Mouse (Mus musculus) brain, embryonic 18.5 days (tissue): ENCODE measurements at regions not wholly inside any gene's neighbourhood (a gene's known extent, or its start where the extent isn't known, plus 50 kb on each side); places are given as distances from the start of the nearest gene placed in this dataset.
A peak's percentile ranks its signal among the peaks of the same experiment; 100 is the strongest.

Experiments used
- DNase-seq: peaks from one replicate; pipeline ENCODE4 v3.0.0-alpha.2; 2012; ENCODE audit warnings: low read depth, low spot score

GRCm38 (mm10) chr5:44416844-44417589, 190.6 kb upstream of the Tapt1 start:
- no peak for DNase-seq

- peak; percentile 63 for DNase-seq
Measured at GRCm38 (mm10) chr5:44414441-44414840, 188.0 kb upstream of the Tapt1 start.

DNA sequence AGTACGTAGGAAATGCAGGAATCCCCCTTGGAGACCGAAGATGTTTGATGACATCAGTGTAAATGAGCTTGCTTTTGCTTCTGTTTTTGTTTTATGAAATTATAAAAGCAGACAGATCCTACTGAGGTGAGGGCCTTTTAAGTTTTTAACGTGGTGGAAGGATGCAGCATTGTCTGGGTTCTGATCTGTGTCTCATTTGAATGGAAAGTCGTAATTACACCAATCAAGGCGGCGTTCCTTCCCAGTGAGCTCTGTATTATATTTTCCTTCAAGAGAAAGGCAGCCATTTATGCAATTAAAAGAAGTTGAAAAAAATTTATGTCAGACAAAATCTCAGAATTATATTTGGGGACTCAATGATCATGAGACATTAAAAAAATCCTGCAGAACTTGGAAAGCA, 176.9 kb upstream of the Tapt1 start:
- no peak for DNase-seq

DNA sequence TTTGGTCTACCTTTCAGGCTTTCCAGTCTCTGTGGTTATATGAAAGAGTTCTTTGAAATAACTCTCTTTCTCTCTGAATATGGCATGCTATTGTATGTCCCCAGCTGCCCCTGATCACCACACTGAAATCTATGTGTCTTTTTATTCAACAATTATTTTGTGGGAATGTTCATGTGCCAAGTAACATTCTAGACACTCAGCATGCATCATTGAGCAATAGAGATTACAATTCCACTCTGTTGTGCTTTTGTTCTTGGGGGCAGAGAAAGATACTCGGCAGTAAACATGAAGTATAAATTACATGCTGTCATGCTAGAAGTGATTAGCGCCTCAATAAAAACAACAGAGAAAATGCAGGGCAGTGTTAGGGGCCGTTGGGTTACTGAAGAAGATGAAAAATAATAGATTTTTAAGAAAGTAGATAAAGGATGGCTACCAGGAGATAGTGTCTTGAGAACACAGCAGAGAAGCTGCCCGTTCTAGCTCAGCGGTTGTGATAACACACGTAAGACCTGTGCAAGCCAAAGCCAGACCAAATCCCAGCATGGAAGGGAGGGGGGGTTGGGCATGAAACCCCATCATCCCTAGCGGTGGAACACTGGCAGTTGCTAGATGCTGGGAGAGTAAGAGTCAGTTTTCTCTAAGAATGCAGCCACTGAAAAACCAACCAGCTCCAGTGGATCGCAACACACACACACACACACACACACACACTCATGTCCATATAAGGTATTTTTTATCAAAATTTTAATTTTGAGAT, 174.3 kb upstream of the Tapt1 start:
- DNase-seq: no peak

DNA sequence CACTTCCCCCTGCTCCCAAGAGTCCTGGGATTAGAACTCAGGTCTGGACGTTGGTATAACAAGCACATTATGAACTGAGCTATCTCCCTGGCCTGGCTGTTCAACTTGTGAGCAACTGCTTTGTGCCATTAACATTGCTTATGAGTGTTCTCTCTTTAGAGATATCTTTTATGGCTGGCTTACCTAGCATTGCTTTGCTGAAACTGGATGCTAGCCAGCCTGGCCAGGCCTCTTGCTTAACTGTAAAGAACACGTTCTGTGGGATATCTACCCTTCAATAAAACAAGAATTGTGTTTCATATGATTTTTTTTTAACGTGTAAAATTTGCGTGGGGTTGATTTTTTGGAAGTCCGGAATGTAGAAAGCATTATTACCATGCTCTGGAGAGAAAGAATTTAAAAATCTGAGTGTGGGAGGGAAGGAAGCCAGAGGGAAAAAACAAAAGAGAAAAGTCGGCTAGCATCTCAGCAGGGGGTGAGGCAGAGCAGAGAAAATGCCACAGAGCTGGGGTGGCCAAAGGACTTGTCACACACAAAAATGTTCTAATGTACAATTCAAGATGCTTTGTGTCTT, 160.9 kb upstream of the Tapt1 start:
- DNase-seq: no peak

- DNase-seq: no peak
Measured at GRCm38 (mm10) chr5:44386176-44386575, 159.8 kb upstream of the Tapt1 start.

DNA sequence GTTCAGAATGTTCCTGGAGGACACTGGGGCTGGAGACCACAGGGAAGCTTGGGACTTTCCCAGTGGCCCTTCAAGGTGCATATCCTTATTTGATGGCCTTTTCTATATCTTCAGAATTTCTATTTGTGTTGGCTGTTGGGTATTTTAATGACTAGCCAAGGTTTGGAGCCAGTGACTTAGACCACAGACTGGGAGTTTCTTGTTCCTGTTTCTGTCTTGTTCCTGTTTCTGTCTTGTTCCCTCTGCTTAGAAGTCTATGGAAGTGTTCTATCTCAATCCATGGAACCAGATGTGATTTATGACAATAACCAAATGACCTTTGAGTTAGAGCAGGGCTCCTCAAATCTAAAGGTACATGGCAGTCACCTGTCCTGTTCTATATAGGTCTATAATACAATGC, 156.6 kb upstream of the Tapt1 start:
- DNase-seq: no peak

DNA sequence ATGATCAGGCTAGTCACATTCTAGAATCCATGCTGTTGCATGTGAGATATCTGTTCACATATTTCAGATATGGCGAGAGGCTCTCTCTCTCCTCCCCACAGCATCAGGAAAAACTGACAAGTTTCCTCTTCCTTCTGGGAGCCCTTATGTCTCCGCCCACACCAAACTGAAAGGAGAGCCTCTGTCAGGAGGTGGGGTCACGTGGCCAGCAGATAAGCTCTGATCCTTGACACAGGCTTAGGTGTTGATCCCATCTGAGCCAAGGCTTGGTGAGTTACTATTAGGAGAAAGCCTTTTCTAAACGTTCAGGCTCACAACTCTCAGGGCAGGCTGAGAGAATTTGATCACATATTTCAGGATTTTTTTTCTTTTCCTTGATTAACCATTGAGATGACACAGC, 143.6 kb upstream of the Tapt1 start:
- no peak for DNase-seq

- peak; percentile 42 for DNase-seq
Measured at GRCm38 (mm10) chr5:44352324-44352723, 125.9 kb upstream of the Tapt1 start.

DNA sequence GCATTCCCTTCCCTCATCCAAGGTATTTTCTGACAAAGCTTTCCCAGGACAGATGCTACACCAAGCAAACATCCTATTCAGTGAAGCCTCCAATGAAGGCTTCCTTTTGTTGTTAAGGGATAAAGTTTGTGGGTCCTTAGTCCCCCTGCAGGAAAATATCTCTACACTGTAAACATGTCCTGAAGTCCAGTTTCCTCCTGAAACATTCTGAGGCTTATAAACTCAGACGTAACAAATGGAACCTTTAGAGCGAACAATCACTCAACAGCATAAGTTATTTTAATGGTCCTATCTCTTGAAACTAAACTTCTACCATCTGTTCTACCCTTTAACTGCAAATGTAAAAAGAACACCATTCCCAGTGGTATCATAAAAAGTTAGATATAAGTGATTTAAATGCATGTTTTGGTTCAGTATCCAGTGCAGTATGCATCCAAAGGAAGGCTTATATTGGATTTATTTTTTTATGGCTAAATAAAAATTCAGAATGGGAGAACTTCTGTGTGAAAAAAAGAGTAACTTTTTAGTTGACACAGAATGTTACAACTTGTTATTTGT, 115.1 kb upstream of the Tapt1 start:
- no peak for DNase-seq

DNA sequence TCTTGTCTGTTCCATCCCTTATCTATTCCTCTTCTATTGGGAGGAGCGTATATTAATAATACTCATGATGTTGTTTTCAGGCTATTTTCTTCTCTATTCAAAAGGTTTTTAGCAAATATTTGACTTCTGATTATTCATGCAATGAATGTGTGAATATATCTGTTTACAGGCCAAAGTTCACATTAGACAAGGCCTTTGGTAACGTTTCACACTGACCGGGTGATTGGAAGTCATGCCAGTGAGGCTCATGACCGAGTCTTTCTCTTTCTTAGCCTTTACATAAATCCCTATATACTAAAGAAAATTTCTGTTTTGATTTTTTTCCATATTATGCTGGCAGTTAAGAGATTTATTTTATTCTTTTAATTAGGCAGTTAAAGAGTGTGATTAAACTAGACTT, 112.2 kb upstream of the Tapt1 start:
- DNase-seq: no peak

DNA sequence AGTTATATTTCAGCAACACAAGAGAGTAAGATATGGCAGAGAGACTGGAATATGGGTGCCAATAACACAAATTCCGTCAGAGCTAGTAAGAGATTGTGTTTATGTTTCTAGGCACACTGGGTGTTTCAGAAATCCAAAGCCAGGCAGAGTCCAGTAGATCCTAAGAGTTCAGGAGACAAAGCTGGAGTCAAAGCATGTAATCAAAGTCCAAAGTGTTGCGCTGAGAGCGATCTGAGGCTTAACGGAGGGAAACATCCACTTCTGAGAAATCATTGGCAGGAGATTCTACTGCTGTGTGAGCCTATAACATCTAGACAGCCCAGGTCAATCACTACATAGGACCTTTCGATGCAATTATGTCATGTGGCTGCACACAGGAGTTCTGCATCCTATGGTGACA, 109.3 kb upstream of the Tapt1 start:
- no peak for DNase-seq

GRCm38 (mm10) chr5:44319626-44320025, 93.2 kb upstream of the Tapt1 start:
- no peak for DNase-seq

DNA sequence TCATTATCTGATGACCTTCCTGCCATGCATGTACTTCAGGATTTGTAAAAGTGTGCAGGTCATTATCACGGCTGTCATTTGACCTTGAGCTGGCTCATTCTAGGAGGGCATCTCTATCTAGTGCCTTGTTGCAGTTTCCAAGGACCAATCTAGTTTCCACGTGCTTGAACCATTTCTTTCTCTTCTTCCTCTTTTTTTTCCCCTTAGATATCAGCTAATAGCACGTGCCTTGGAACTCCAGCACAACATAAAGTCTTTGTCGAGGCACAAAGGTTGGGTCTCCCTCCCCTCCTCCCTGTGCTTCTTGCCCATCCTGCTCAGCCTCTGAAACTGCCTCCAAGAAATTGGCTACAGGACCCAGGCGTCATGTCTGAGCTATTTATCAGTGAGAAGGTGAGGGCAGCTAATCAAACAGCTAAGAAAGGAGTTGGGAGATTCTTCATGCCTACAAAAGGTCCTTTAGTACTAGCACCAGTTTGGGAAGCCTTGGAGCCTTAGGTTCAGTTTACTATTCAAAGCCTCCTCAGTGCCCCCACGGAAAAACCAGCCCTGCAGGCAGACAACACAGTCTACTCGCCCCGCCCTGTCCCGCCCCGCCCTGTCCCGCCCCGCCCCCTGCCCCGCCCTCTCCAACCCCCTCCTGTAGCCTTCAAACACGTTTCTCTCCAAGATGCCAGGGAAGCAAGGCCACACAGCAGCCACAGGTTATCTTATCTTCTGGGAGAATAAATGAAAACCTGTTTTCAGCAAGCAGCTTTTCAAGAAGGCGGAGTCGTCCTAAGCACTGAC, 80.5 kb upstream of the Tapt1 start:
- DNase-seq: no peak

- DNase-seq: peak; percentile 66
Measured at GRCm38 (mm10) chr5:44303886-44304855, 77.7 kb upstream of the Tapt1 start.

DNA sequence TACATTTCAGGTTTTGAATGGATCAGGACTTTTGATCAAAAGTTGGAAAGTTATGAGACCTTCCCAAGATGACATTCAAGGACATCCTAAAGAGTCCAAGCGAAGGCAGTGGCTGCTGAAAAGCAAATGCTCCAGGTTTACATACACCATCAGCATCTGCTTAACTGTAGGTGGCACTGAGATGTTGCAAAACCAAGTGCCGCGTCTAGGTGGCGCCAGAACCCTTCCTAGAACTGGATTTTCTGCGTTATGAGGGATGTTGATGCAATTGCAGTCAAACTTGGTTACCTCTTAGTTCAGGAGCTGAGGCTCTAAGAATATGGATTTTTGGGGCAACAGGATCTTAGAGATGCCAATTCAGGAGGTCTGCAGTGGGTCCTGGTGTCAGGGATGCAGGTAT, 58.0 kb upstream of the Tapt1 start:
- peak; percentile 56 for DNase-seq
